Mouse (Mus musculus) lung, embryonic 16.5 days (tissue): ENCODE data around the gene Nrbp1. TPM values are rescaled to one million over a fixed set of nuclear protein-coding genes. Genes with fewer than 3 reads are reported as not detected.
"Not testable (repeated sequence)": the region's sequence is repeated elsewhere in the genome, so short reads cannot be mapped to it uniquely, and the experiment has no call there.

Source experiments
- ATAC-seq: fragments of 200-750 bp; cut with Nextera tagmentation; 2 replicates; pipeline ENCODE4 v1.8.0; 2017; ENCODE audit warnings: low read depth, mild to moderate bottlenecking, moderate library complexity
- H3K27ac ChIP-seq: fragments of 300-500 bp; sonication (generic); 2 replicates; pipeline ENCODE4 v1.5.1; 2014; ENCODE audit warnings: mild to moderate bottlenecking, control low read depth, low read length
- H3K27me3 ChIP-seq: fragments of 300-500 bp; sonication (generic); 2 replicates; pipeline ENCODE4 v1.6.1; 2014; ENCODE audit warnings: low read depth, low read length, mixed read lengths; ENCODE audit not compliant: control insufficient read depth, insufficient read depth
- H3K36me3 ChIP-seq: fragments of 300-500 bp; sonication (generic); 2 replicates; pipeline ENCODE4 v1.6.1; 2014; ENCODE audit warnings: low read length; ENCODE audit not compliant: control insufficient read depth, insufficient read depth
- H3K4me1 ChIP-seq: fragments of 300-500 bp; sonication (generic); replicated peaks from 2 replicates; pipeline ENCODE4 v1.6.1; 2014; ENCODE audit warnings: low read length, mixed read lengths; ENCODE audit not compliant: control insufficient read depth, insufficient read depth
- H3K4me2 ChIP-seq: fragments of 300-500 bp; sonication (generic); 2 replicates; pipeline ENCODE4 v1.6.1; 2014; ENCODE audit warnings: low read depth, low read length, control low read depth
- H3K4me3 ChIP-seq: fragments of 300-500 bp; sonication (generic); 2 replicates; pipeline ENCODE4 v1.5.1; 2014; ENCODE audit warnings: mild to moderate bottlenecking, low read length, control low read depth
- H3K9ac ChIP-seq: fragments of 300-500 bp; sonication (generic); 2 replicates; pipeline ENCODE4 v1.6.1; 2014; ENCODE audit warnings: low read length, control low read depth
- H3K9me3 ChIP-seq: fragments of 300-500 bp; sonication (generic); 2 replicates; pipeline ENCODE4 v1.6.1; 2016; ENCODE audit warnings: low read length; ENCODE audit not compliant: control insufficient read depth
- WGBS: fragments of 180-500 bp; shearing (Covaris S2); extraction: QIAGEN DNeasy Blood & Tissue Kit; methylation state at CpG from one replicate; pipeline ENCODE4 v1.1.7; 2014; 5-methylcytosine and 5-hydroxymethylcytosine counted together
- polyA plus RNA-seq: library from polyadenylated mRNA; unstranded; fragments of >200 nt; fragmentation: Nextera tagmentation; extraction: Ambion mirVana; gene quantifications from 2 replicates; pipeline ENCODE4 v1.2.1, GENCODE M21; 2015

The Nrbp1 gene
- polyA plus RNA-seq, 1 experiment from 2014 or later: 162 TPM

DNA sequence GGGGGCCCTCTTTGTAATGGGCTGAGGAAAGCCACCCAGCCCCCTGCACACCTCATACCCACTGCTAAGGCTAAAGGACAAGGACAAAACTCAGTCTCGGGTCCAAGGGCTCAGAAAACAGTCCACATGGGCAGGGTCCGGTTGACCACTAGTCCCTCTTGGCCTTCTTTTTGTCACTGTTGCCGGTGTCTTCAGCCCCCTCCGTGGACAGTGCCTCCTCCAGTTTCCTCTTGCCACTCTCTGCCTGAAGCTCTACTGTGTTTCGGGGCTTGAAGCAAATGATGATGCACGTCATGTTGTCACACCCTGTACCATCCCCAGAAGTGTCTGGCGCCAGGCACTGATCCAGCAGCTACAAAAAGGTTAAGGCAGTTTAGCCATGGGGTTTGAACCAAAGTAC, 37.7 kb upstream of the Nrbp1 start:
- H3K4me3 ChIP-seq: peak overlapping the region; percentile 80

DNA sequence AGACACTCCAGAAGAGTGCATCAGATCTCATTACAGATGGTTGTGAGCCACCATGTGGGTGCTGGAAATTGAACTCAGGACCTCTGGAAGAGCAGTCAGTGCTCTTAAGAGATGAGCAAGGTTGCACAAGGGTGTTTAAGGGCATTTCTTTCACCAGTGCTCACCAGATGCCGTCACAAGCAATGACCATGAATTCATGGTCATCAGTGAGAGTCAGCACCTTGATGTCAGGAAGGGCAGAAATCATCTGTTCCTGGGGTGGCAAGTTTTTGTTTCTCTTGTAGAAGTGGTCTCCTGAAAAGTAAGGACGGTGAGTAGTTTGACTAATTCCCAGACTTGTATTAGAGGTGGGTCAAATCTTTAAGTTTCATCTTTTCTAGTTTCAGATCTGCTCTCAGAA, 36.8 kb upstream of the Nrbp1 start:
- Histone ChIP-seq H3K27me3 (no peaks in the 10 kb centered on the region), H3K4me1 (peaks cover 11% of the 10 kb centered on the region), H3K9ac (no peak overlapping the region), H3K27ac (no peak overlapping the region), H3K36me3 (peaks cover 49% of the 10 kb centered on the region), H3K4me3 (no peak overlapping the region), H3K4me2 (no peak overlapping the region), H3K9me3 (peaks cover 4% of the 10 kb centered on the region)
- no peak for ATAC-seq
- 92% methylated on average over 2 of the region's 2 CpGs for WGBS

More for the DNA sequence above, 37.7 kb upstream of the Nrbp1 start:
- 83% methylated on average over 7 of the region's 7 CpGs for WGBS
- ATAC-seq: no peak
- Histone ChIP-seq H3K36me3 (peaks cover 58% of the 10 kb centered on the region), H3K9me3 (peaks cover 4% of the 10 kb centered on the region), H3K27me3 (no peaks in the 10 kb centered on the region), H3K4me1 (peaks cover 11% of the 10 kb centered on the region), H3K4me2 (peak overlapping the region; percentile 81), H3K9ac (peak overlapping the region; percentile 78), H3K27ac (peak overlapping the region; percentile 83; the same call in 1 of the 2 replicates)

DNA sequence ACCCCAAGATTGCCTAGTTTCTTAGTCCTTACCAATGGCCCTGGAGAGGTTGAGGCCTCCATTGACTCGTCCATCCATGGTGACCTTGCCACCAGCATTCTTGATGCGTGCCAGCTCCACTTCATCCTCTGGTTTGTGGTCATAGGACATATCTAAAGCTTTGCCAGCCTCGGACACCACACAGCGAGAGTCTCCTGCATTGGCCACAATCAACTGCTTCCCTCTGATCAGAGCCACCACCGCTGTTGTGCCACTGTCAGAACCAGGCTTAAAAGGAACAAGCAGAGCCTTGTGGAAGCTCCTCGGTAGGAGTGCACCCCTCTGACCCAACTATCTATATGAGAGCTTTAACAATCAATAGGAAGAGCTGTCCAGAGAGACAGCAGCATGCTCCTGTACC, 36.2 kb upstream of the Nrbp1 start:
- 87% methylated on average over 6 of the region's 6 CpGs for WGBS
- H3K27me3 ChIP-seq: no peaks in the 10 kb centered on the region
- H3K4me1 ChIP-seq: peaks cover 11% of the 10 kb centered on the region
- no peak overlapping the region for H3K4me2 ChIP-seq
- H3K27ac ChIP-seq: no peak overlapping the region
- ATAC-seq: no peak
- H3K36me3 ChIP-seq: peaks cover 43% of the 10 kb centered on the region
- no peak overlapping the region for H3K9ac ChIP-seq
- no peak overlapping the region for H3K4me3 ChIP-seq
- peaks cover 4% of the 10 kb centered on the region for H3K9me3 ChIP-seq

GRCm38 (mm10) chr5:31216554-31216953, 24.1 kb upstream of the Nrbp1 start:
- not testable (repeated sequence) for H3K36me3 ChIP-seq, H3K9me3 ChIP-seq, H3K4me3 ChIP-seq, H3K27ac ChIP-seq, ATAC-seq, H3K9ac ChIP-seq, H3K4me2 ChIP-seq, H3K27me3 ChIP-seq
- peaks cover 10% of the 10 kb centered on the region for H3K4me1 ChIP-seq
- 87% methylated on average over 6 of the region's 6 CpGs for WGBS

- Histone ChIP-seq H3K27ac (0 out of 2 replicates have a peak overlapping the region, but pooled peaks have one; percentile 27), H3K9ac (no peak overlapping the region), H3K4me2 (peak overlapping the region; percentile 76), H3K27me3 (no peaks in the 10 kb centered on the region), H3K36me3 (no peaks in the 10 kb centered on the region), H3K4me1 (peaks cover 10% of the 10 kb centered on the region), H3K9me3 (no peaks in the 10 kb centered on the region), H3K4me3 (no peak overlapping the region)
- ATAC-seq: no peak
- 55% methylated on average over 7 of the region's 7 CpGs for WGBS
Measured at GRCm38 (mm10) chr5:31218294-31218693, 22.4 kb upstream of the Nrbp1 start.

DNA sequence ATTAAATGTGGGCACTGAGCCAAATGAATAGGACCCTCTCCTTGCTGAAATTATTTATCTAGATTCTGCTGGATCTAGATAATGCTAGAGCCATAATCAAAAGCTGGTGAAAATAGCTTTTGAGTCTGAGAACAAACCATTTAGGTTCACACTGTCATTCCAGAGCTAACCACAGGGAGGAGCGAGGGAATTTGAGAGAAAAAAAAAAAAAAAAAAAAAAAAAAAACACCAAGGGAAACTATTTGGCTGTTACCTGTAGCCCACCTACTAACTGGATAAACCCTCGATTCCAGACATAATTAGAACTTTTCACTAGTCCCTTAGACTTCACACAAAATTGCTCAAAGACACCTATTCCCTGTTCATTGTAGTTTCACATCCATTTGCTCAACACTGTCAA, 21.6 kb upstream of the Nrbp1 start:
- Histone ChIP-seq H3K9me3 (no peaks in the 10 kb centered on the region), H3K36me3 (no peaks in the 10 kb centered on the region), H3K27me3 (no peaks in the 10 kb centered on the region), H3K4me2 (peak overlapping the region; percentile 76), H3K4me3 (peak overlapping the region; percentile 43), H3K9ac (peak overlapping the region; percentile 43; the same call in 1 of the 2 replicates), H3K4me1 (peaks cover 10% of the 10 kb centered on the region), H3K27ac (no peak overlapping the region; the same call in 1 of the 2 replicates)
- no peak for ATAC-seq
- 0% methylated on average over 2 of the region's 2 CpGs for WGBS

DNA sequence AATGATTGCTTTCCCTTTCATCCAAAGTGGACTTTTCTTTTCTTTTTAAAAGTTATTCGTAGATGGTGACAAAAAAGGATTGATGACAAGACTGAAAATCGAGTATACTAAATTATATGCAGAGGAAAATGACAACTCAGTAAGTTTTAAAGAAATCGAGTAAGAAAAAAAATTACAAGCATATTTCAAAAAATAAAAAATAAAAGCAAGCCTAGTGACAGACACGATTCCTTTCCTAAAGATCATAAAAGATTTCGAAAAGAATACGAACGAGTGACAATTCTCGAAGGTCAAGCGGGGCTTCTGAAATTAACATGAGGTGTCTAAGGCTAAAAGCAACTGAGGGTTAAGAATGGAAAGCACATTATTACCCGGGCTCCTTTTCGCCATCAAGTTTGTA, 21.2 kb upstream of the Nrbp1 start:
- WGBS: under 1% methylated on average over 11 of the region's 11 CpGs
- Histone ChIP-seq H3K4me1 (peaks cover 10% of the 10 kb centered on the region), H3K27me3 (no peaks in the 10 kb centered on the region), H3K9ac (peak overlapping the region; percentile 94), H3K36me3 (no peaks in the 10 kb centered on the region), H3K27ac (peak overlapping the region; percentile 90), H3K4me2 (peak overlapping the region; percentile 76), H3K4me3 (peak overlapping the region; percentile 99), H3K9me3 (no peaks in the 10 kb centered on the region)
- no peak for ATAC-seq

DNA sequence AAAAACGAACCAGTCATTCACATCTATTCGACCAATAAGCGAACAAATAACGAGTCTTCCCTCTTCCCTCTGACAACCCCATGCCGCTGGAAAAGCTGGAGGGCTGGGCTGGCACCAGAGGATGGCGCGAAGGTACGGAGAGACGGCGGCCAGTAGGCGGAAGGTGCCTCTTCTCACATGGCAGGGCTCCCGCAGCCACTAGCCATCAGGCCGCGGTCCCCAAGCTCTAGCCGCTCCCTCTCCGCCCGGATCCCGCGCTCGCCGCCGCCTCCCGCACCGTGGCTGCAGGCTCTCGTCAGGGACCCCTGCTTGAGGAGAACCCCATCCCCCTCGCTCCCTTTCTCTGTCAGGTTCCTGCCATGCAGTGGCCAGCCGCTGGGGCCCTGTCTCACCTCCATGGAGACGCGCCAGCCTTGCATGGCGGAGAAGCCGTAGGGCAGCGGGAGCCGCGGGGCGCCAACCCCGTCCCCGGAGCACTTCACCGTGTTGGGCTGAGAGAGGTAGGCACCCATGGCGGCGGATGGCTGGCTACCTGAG, 20.7 kb upstream of the Nrbp1 start:
- Histone ChIP-seq H3K36me3 (no peaks in the 10 kb centered on the region), H3K4me2 (peak overlapping the region; percentile 76), H3K9me3 (no peaks in the 10 kb centered on the region), H3K9ac (peak overlapping the region; percentile 94), H3K4me1 (peaks cover 10% of the 10 kb centered on the region), H3K4me3 (peak overlapping the region; percentile 99), H3K27ac (peak overlapping the region; percentile 90), H3K27me3 (no peaks in the 10 kb centered on the region)
- WGBS: under 1% methylated on average over 32 of the region's 40 CpGs
- peak; percentile 34 for ATAC-seq

GRCm38 (mm10) chr5:31220448-31221303, 20.0 kb upstream of the Nrbp1 start, which contains the start of gene Ppm1g:
TSS of gene Ppm1g (minus strand) at chr5:31220687.
- Histone ChIP-seq H3K9me3 (no peaks in the 10 kb centered on the region), H3K4me1 (peaks cover 10% of the 10 kb centered on the region), H3K27me3 (no peaks in the 10 kb centered on the region), H3K27ac (peak within 1 kb of the TSS; percentile 90), H3K4me2 (peak within 1 kb of the TSS; percentile 76), H3K36me3 (no peaks in the 10 kb centered on the region), H3K4me3 (peak within 1 kb of the TSS; percentile 99), H3K9ac (peak within 1 kb of the TSS; percentile 94)
- ATAC-seq: peak; percentile 97
- under 1% methylated on average over 65 of the region's 70 CpGs for WGBS
